Comparison of ENCODE assay signal across 23 mouse cellular contexts in the genomic region with DNA sequence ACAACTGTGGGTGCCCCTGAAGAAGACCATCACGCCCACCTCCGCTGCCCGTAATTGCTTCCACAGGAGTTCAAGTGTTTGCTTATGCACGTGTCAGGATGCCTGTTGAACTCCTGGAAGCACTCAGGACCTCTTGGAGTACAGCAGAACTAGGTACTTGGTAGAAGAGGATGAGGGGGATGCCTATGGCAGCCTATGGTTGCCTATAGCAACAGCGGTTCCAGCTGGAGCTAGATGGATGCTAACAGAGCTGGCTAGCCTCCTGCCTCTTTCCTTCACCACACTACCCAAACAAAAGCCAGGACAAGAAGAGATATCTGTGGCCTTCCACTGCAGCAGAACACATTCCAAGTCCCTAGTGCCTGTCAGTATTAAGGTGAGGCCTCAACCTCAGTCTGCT. TPM values are rescaled to one million over a fixed set of nuclear protein-coding genes. Genes with fewer than 3 reads are reported as not detected.
"Had no signal": no experiment of that assay in that cellular context is flagged by ENCODE, and none has a peak within 500 bp of the region (broad histone marks: within the 10 kb centered on the region; RNA-seq: fewer than 3 reads in every experiment).

No protein-coding gene starts in this region.

- H3K27ac ChIP-seq: kidney, embryonic 15.5 days; left cerebral cortex, adult 2 months; limb, embryonic 10.5 days; limb, embryonic 13.5 days; liver, embryonic 12.5 days; liver, embryonic 15.5 days; macrophage; midbrain, embryonic 12.5 days; midbrain, embryonic 15.5 days; neural tube, embryonic 13.5 days had no signal

- H3K4me1 ChIP-seq: limb, embryonic 13.5 days had no signal

- H3K36me3 ChIP-seq: kidney, embryonic 15.5 days; limb, embryonic 10.5 days; limb, embryonic 13.5 days; liver, embryonic 12.5 days; liver, embryonic 15.5 days; midbrain, embryonic 12.5 days; midbrain, embryonic 15.5 days; neural tube, embryonic 13.5 days had no signal

- H3K4me2 ChIP-seq: kidney, embryonic 15.5 days; limb, embryonic 13.5 days; liver, embryonic 12.5 days; liver, embryonic 15.5 days; midbrain, embryonic 12.5 days; midbrain, embryonic 15.5 days; neural tube, embryonic 13.5 days had no signal

- H3K9ac ChIP-seq: kidney, embryonic 15.5 days; limb, embryonic 13.5 days; liver, embryonic 12.5 days; liver, embryonic 15.5 days; midbrain, embryonic 12.5 days; midbrain, embryonic 15.5 days; neural tube, embryonic 13.5 days had no signal

- ATAC-seq: liver, embryonic 12.5 days; midbrain, embryonic 15.5 days had no signal

- H3K4me3 ChIP-seq: kidney, embryonic 15.5 days; left cerebral cortex, adult 2 months; limb, embryonic 10.5 days; limb, embryonic 13.5 days; liver, embryonic 12.5 days; liver, embryonic 15.5 days; midbrain, embryonic 12.5 days; midbrain, embryonic 15.5 days; neural tube, embryonic 13.5 days had no signal

- H3K27me3 ChIP-seq: midbrain, embryonic 15.5 days had no signal

- DNase-seq: kidney, adult 11 months; kidney, adult 8-10 months; kidney, postnatal 10 days; kidney, postnatal 36 days; layer of hippocampus, postnatal 36 days; liver; lung, adult 18-20 months; lung, postnatal 14 days; right cerebral cortex, postnatal 25 days; spleen, adult 18-20 months; thymus, adult 18-20 months; thymus, postnatal 4 days had no signal

- H3K9me3 ChIP-seq: kidney, embryonic 15.5 days; limb, embryonic 10.5 days; limb, embryonic 13.5 days; liver, embryonic 12.5 days; liver, embryonic 15.5 days; midbrain, embryonic 12.5 days; midbrain, embryonic 15.5 days; neural tube, embryonic 13.5 days had no signal

RNA-seq across cellular contexts. Expression of a gene that starts 39.6 kb away (rescaled TPM):
- polyA plus RNA-seq: liver, embryonic 12.5 days; liver, embryonic 15.5 days; macrophage had no signal

RNA-seq across cellular contexts. Expression of a gene that starts 41.5 kb away (rescaled TPM):
- polyA plus RNA-seq: kidney, embryonic 15.5 days; limb, embryonic 10.5 days; limb, embryonic 13.5 days; liver, embryonic 12.5 days; liver, embryonic 15.5 days; midbrain, embryonic 12.5 days; midbrain, embryonic 15.5 days; neural tube, embryonic 13.5 days; stomach, embryonic 16.5 days had no signal

RNA-seq across cellular contexts. Expression of a gene that starts 57.8 kb away (rescaled TPM):
- polyA plus RNA-seq: kidney, embryonic 15.5 days; limb, embryonic 10.5 days; midbrain, embryonic 12.5 days; midbrain, embryonic 15.5 days; neural tube, embryonic 13.5 days had no signal
